Mouse (Mus musculus) spleen, adult 12 weeks (tissue): Measurements from ENCODE around the gene Frk.
"Not testable (repeated sequence)": the region's sequence is repeated elsewhere in the genome, so short reads cannot be mapped to it uniquely, and the experiment has no call there.

Source experiments
- DNase-seq: peaks from one replicate; pipeline ENCODE4 v3.0.0; 2022; ENCODE audit warnings: low spot score

The Frk gene

GRCm38 (mm10) chr10:34617216-34617615 lies 134.0 kb downstream of the Frk start:
- DNase-seq = no peak

GRCm38 (mm10) chr10:34618490-34618889 lies 135.3 kb downstream of the Frk start:
- DNase-seq = no peak

DNA sequence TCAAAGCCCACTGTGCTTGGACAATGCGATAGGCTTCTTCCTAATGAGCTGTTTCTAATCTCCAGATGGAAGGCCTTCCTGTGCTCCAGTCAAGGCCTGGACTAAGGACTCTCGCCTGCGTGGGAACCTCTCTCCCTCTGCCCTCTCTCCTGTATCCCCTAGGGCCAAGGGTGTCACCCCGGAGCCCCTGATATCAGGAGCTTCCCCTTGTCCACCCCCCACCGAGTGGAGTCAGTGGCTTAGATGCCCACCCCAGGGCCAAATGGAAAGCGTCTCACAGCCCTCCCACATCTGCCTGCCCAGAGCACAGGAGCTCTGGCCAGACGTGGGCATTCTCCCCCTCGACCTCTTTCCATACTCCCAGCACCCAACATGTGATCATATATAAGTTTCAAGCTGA lies 137.3 kb downstream of the Frk start:
- DNase-seq = not testable (repeated sequence)

GRCm38 (mm10) chr10:34638245-34638644 lies 155.0 kb downstream of the Frk start:
- no peak for DNase-seq
